Mouse (Mus musculus): ENCODE measurements around the gene Adgre1. TPM values are rescaled to one million over a fixed set of nuclear protein-coding genes. Genes with fewer than 3 reads are reported as not detected.
A peak's percentile ranks its signal among the peaks of the same experiment; 100 is the strongest.
"Not testable (repeated sequence)": the region's sequence is repeated elsewhere in the genome, so short reads cannot be mapped to it uniquely, and the experiment has no call there.

Gene Adgre1
- 1 to 10 TPM; 7.7 to 9.3 TPM for total RNA-seq (2021)
- 3.5 and 4.0 TPM in 2 replicates for polyA plus RNA-seq (2012; rRNA removed)
- long read RNA-seq, transcript Adgre1-202 (22 exons, 3,238 nt): major isoform, 8 of 9 reads
- long read RNA-seq, partial matches to known transcripts: 0 of 9 reads
- long read RNA-seq, other reads (novel, unspliced or antisense): 1 of 9 reads

DNA sequence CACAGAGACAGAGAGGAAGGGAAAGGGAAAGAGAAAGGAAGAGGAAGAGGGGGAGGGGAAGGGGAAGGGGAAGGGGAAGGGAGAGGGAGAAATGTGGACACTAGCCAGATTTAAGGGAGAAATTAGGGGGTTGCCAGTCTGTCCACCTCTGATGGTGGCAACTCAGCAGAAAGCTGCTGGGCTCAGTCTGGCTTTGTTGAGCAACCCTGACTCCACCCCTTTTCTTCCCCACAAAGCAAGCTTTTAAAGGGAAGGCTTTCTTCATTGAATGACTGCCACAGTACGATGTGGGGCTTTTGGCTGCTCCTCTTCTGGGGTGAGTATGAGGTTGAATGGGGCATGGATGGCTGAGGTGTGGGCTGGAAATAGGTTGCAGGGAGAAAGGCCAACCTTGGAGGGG, at the start of gene Adgre1:
Adgre1 (plus strand) TSS at position 251 of the 400 bp plus-strand sequence.
- DNase-seq: peak; percentile 22

- no peak for DNase-seq
Observed at GRCm38 (mm10) chr17:57311801-57312200, 46.7 kb upstream of the Adgre1 start.

- DNase-seq: peak; percentile 92
Observed at GRCm38 (mm10) chr17:57327615-57328014, 30.9 kb upstream of the Adgre1 start.

GRCm38 (mm10) chr17:57328944-57329343, 29.5 kb upstream of the Adgre1 start:
- DNase-seq: no peak

DNA sequence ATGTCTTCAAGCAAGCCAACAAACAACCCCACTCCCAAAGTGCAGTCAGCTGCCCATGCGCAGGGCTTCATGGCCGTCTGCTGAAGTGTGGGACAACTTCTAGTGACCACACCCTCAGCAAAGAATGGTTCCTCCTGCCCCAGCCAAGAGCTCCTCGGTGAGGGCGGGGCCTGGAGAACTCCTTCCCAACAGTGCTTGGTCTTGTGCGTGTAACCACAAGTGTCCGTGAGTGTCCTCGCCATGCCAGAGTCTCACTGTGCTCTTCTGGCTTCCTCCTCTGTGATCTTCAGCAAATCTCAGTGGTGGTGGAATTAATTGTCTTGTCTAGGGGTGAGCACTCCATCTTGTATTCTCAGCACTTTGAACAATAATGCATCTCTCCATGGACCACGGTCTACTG, 27.5 kb upstream of the Adgre1 start:
- no peak for DNase-seq

GRCm38 (mm10) chr17:57332241-57332640, 26.2 kb upstream of the Adgre1 start:
- no peak for DNase-seq

GRCm38 (mm10) chr17:57334001-57334760, 24.3 kb upstream of the Adgre1 start:
- DNase-seq: peak; percentile 83

- peak; percentile 85 for DNase-seq
Observed at GRCm38 (mm10) chr17:57334761-57335150, 23.7 kb upstream of the Adgre1 start.

DNA sequence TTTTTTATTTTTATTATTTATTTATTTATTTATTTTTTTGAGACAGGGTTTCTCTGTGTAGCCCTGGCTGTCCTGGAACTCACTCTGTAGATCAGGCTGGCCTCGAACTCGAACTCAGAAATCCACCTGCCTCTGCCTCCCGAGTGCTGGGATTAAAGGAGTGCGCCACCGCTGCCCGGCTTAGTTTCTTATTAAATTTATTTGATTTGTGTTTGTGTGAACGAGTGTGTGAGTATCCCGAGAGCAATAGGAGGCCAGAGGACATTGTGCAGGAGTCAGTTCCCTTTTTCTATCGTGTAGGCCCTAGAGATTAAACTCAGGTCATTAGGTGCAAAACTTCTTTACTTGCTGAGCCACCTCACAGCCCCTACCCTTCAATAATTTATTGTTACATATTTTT, 23.3 kb upstream of the Adgre1 start:
- not testable (repeated sequence) for DNase-seq

GRCm38 (mm10) chr17:57335673-57336303, 22.7 kb upstream of the Adgre1 start:
- peak; percentile 87 for DNase-seq

DNA sequence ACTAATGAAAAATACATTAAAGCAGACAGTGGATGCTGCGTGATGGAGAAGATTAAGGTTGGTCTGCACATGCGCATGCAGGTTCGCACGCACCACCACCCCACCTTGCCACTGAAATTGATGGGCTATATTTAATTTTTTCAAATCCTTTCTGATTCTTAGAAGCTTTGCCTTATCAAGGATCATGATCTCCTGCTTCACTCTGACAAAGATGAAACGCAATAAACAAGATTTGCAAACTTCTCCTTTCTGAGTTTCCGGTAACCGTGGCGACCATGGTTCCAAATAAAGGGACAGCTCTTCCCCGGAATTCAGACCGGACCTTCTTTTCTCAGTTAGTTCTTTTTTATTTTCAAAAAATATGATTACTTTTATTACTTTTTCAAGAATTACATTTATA, 20.5 kb upstream of the Adgre1 start:
- no peak for DNase-seq

GRCm38 (mm10) chr17:57339298-57339697, 19.2 kb upstream of the Adgre1 start:
- DNase-seq: no peak

- DNase-seq: no peak
Observed at GRCm38 (mm10) chr17:57341568-57341967, 16.9 kb upstream of the Adgre1 start.

DNA sequence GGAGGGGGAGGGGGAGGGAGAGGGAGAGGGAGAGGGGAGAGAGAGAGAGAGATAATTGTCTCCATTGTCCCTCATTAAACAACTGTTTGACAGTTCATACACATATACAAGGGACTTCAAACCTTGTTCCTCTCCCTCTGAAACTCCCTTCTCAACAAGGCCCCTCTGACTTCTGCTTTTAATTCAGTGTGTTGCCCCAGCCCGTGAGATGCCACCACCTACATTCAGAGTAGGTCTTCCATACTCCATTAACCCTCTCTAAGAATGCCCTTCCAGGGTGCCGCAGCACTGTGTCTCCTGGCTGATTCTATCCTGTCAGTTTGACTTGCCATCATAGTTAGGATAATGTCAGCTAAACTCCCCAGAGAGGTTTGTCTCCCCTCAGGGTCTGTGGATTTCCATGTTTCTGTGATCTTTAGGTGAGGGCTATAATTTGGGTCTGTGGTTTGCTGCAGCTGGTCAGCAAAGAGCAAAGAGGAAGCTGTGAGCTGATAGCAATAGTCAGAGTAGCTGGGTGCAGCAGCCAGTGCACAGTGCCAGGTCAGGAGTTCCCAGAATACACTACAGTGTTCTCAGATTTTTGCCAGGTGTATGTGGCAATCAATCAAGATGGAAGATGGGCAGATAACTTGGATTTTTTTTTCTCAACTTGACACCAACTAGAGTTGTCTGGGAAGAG, 14.3 kb upstream of the Adgre1 start:
- DNase-seq: no peak

DNA sequence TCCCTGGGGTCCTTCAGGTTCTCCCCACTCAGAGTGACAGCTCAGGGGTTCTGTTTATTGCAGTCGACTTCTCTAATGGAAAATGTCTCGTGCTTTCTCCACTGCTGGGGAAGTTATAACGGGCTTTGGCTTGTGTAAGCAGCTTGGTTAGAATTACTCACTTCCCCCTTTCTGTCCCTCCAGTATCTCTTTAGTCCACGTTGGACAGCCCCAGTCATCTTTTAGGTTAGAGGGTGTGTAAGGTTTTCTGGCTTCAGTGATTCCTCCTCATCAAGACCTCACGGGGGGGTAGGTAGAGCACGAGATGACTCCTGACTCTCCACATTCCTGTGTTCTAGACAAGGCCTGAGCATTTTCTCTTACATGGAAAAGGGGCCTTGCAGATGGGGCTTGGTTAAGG, 11.5 kb upstream of the Adgre1 start:
- no peak for DNase-seq

- no peak for DNase-seq
Observed at GRCm38 (mm10) chr17:57347781-57348180, 10.7 kb upstream of the Adgre1 start.

DNA sequence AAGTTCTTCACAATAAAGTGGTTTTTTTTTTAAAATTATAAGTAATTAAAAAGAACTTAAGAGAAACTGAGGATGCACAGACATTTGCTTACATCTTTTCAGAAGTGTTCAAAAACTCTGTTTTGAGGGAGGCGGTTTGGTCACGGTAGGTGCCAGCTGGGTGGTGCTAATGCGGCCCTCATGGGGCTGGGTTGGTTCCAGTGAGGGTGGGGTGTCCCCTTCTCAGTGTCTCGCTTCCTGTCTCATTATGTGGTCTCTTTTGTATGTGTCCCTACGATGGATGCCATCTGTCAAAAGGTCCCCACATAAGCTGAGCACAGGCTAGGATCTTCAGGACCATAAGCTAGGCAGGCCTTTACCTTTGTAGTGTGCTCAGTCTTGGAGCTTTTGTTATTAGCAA, 9.4 kb upstream of the Adgre1 start:
- DNase-seq: no peak

GRCm38 (mm10) chr17:57350212-57350611, 8.3 kb upstream of the Adgre1 start:
- no peak for DNase-seq

GRCm38 (mm10) chr17:57351107-57351506, 7.4 kb upstream of the Adgre1 start:
- DNase-seq: no peak

DNA sequence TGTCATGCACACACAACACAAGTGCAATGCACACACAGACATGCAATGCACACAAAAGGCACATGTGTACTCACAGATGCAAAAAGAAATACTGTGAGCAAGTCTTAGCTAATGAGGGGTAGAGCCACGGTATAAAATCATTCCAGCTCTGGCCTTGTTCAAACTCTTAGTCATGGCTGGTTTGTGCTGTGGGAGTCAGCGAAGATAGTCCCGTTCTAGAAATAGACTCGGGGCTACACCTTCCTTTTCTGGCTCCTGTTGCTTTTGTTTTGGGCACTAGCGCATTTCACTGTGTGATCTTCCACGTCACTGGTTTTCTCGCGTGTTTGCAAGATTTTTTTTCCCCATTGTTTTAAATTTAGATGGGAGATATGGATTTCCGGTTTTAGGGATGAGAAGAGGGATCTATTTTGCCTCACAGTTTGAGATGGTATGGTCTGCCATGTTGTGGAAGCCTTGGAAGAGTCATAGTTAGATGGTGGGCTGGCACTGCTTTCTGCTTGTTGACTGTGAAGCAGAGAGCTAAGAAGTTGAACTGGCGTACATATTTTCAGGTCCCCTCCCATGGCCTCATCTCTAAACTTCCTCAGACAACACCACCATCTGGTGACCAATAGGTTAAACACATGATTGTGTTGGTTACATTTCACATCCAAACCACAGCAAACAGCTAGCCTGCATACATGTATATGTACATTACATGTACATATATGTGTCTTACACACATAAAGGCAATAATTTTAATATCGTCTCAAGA, 1.2 kb downstream of the Adgre1 start:
- DNase-seq: no peak

Measured in adrenal gland, adult 2 months (tissue).